Mouse (Mus musculus) thymus, adult 2 months (tissue): ENCODE data around the gene Mul1.

Experiments used
- CTCF ChIP-seq: fragments of 200-500 bp; IDR thresholded peaks from 2 replicates; pipeline ENCODE4 v1.5.1; 2012; ENCODE audit warnings: mild to moderate bottlenecking, control low read depth, low read length, moderate library complexity, borderline replicate concordance; ENCODE audit not compliant: control insufficient read depth, poor library complexity, insufficient read depth; ENCODE audit errors: extremely low read depth
- POLR2A ChIP-seq: fragments of 200-500 bp; IDR thresholded peaks from 2 replicates; pipeline ENCODE4 v1.6.1; 2012; ENCODE audit warnings: mild to moderate bottlenecking, low read length, control low read depth, moderate library complexity; ENCODE audit not compliant: control insufficient read depth, poor library complexity, insufficient read depth; ENCODE audit errors: extremely low read depth

DNA sequence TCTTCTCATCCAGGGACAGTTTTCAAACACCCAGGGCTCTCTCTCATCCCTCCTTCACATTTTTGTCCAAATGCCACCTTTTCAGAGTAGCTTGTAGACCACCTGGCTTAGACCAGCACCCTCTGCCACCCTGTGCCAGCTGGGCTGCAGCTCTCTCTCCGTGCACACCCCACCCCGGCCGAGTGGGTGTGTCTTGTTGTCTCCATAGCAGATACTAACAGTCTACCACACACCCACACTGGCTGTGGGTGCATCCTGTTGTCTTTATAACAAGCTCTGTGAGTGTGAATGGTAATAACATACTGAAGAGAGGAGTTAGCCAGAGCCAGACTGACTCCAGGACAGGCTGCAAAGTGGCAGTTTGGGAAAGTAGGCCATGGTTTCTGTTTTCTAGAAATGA lies 18.5 kb upstream of the Mul1 start:
- TF ChIP-seq POLR2A (no peak), CTCF (no peak)
